Mouse (Mus musculus): ENCODE data around the gene Wdr27.
"Not testable (repeated sequence)": the region's sequence is repeated elsewhere in the genome, so short reads cannot be mapped to it uniquely, and the experiment has no call there.

Wdr27 gene

GRCm38 (mm10) chr17:14943009-14943728, at the start of gene Wdr27, which contains the start of gene 1600012H06Rik:
TSS of gene Wdr27 (minus strand) at chr17:14943158.
TSS of gene 1600012H06Rik (plus strand) at chr17:14943184.
- peak; percentile 97 for DNase-seq

- DNase-seq, result not testable (repeated sequence)
Measured at GRCm38 (mm10) chr17:14992522-14993138, 49.7 kb upstream of the Wdr27 start.

GRCm38 (mm10) chr17:14990116-14990702, 47.3 kb upstream of the Wdr27 start:
- DNase-seq, result not testable (repeated sequence)

- DNase-seq, result not testable (repeated sequence)
Measured at GRCm38 (mm10) chr17:14978362-14979038, 35.5 kb upstream of the Wdr27 start, which contains the start of the genes 9030025P20Rik and Gm3417. TSS of gene 9030025P20Rik (plus strand) at chr17:14978468. TSS of gene Gm3417 (minus strand) at chr17:14978790.

- not testable (repeated sequence) for DNase-seq
Measured at GRCm38 (mm10) chr17:14977718-14978361, 34.9 kb upstream of the Wdr27 start.

GRCm38 (mm10) chr17:14968373-14968913, 25.5 kb upstream of the Wdr27 start:
- not testable (repeated sequence) for DNase-seq

GRCm38 (mm10) chr17:14961557-14962154, 18.7 kb upstream of the Wdr27 start:
- DNase-seq, result not testable (repeated sequence)

GRCm38 (mm10) chr17:14960951-14961556, 18.1 kb upstream of the Wdr27 start, which contains the start of gene Phf10:
TSS of gene Phf10 (minus strand) at chr17:14961273.
- DNase-seq, result peak; percentile 55

GRCm38 (mm10) chr17:14960520-14960919, 17.6 kb upstream of the Wdr27 start:
- DNase-seq, result peak; percentile 63

GRCm38 (mm10) chr17:14959979-14960378, 17.0 kb upstream of the Wdr27 start:
- no peak for DNase-seq

- DNase-seq, result no peak
Measured at GRCm38 (mm10) chr17:14958686-14959327, 15.8 kb upstream of the Wdr27 start.

- no peak for DNase-seq
Measured at GRCm38 (mm10) chr17:14953452-14953851, 10.5 kb upstream of the Wdr27 start.

GRCm38 (mm10) chr17:14949161-14949827, 6.3 kb upstream of the Wdr27 start:
- DNase-seq, result no peak

GRCm38 (mm10) chr17:14944551-14944950, 1.6 kb upstream of the Wdr27 start:
- DNase-seq, result no peak

- no peak for DNase-seq
Measured at GRCm38 (mm10) chr17:14943729-14944059, 736 bp upstream of the Wdr27 start.

GRCm38 (mm10) chr17:14942181-14942580, 777 bp downstream of the Wdr27 start:
- DNase-seq, result peak; percentile 42

GRCm38 (mm10) chr17:14935841-14936605, 6.9 kb downstream of the Wdr27 start:
- DNase-seq, result no peak

GRCm38 (mm10) chr17:14935280-14935679, 7.7 kb downstream of the Wdr27 start:
- DNase-seq, result not testable (repeated sequence)

GRCm38 (mm10) chr17:14931469-14931868, 11.5 kb downstream of the Wdr27 start:
- DNase-seq, result no peak

- no peak for DNase-seq
Measured at GRCm38 (mm10) chr17:14930697-14931096, 12.3 kb downstream of the Wdr27 start.
